Mouse (Mus musculus): Measurements from ENCODE around the gene Xpo5.

Xpo5 gene

GRCm38 (mm10) chr17:46202421-46203071, at the start of gene Xpo5, which contains the start of gene Polh:
Gene Xpo5 (plus strand): TSS chr17:46202782.
Gene Polh (minus strand): TSS chr17:46202645.
- peak; percentile 94 for DNase-seq

GRCm38 (mm10) chr17:46152847-46153782, 49.5 kb upstream of the Xpo5 start, which contains the start of gene Mad2l1bp:
Gene Mad2l1bp (minus strand): TSS chr17:46153553.
- DNase-seq: peak; percentile 87

GRCm38 (mm10) chr17:46154336-46154735, 48.2 kb upstream of the Xpo5 start:
- DNase-seq: no peak

DNA sequence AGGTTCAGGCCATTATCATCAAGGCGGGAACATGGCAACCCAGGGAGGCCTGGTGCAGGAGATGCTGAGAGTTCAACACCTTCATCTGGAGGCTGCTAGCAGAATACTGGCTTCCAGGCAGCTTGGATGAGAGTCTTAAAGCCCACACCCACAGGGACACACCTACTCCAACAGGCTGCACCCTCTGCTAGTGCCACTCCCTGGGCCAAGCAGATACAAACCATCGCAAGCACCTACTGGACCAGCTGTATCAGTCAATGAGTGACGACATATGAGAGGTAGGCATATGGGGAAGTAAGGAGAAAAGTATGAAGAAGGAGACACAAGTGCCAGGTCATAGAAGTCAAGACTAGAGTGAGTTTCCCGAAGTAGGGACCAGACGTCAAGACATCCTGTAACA, 45.9 kb upstream of the Xpo5 start:
- no peak for DNase-seq

GRCm38 (mm10) chr17:46157131-46157530, 45.5 kb upstream of the Xpo5 start:
- DNase-seq: no peak

DNA sequence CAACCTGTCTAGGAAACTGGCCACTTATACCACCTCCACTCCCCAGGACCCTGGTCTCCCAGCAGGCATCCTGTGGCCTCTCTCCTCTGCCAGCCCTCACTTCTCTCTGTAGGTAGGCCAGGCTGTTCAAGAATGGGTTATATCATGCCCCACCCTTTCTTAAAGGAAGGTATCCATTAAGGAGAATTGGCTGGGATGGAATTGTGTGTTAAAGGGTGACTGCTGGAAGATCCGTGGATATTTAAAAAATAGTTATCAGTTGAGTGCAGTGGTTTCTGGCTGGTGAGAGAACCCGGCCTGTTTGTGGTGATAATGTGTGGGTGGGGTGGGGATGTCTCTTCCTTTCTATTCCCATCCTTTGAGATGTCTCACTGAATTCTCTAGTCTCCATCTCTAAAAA, 43.3 kb upstream of the Xpo5 start:
- DNase-seq: peak; percentile 45

DNA sequence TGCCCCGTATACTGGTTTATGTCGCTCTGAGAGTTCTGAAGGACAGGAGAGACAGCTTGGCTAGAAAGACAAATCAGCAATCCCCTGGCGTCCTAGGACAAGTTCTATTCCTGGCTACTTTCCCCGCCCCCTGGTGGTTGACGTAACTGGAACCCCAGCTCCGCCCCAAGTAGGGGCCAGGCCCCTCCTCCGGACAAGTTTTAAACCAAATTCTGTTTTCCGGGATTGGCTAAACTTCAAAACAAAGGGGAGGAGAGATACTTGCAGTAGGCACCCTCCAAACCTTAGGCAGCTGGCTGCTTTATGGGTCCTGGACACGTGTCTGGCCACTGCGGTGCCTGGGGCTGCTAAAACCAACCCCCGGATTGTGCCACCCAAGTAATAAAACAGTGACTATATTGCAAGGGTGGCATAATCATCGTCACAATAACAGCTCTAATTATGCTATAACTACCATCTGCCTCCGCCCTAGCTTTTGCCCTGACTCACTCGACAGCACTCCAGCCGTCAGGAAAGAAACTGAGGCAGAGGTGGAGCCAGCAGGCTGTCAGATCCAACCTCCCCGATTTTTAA, 42.4 kb upstream of the Xpo5 start:
- peak; percentile 85 for DNase-seq

DNA sequence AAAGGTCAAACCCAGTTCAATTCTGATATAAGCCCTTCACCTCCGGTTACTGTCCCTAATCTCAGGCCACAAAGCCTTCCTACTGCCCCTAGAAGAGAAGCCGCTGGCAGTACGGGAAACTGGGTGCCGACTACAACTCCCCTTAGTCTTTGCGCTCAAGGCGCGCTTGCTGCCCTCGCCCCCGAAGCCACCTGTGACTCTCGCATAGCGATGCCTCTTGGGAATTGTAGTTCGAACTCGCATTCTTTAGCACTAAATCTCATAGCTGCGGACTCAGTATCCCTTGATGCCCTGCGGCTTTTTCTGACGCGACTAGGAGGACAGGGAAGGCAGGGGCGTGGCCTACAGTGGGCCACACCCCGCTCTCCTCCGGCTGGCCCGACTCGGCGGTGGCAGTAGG, 41.9 kb upstream of the Xpo5 start, which contains the start of gene Gtpbp2:
Gene Gtpbp2 (plus strand): TSS at position 347 of the 400 bp plus-strand sequence.
- DNase-seq: peak; percentile 99

DNA sequence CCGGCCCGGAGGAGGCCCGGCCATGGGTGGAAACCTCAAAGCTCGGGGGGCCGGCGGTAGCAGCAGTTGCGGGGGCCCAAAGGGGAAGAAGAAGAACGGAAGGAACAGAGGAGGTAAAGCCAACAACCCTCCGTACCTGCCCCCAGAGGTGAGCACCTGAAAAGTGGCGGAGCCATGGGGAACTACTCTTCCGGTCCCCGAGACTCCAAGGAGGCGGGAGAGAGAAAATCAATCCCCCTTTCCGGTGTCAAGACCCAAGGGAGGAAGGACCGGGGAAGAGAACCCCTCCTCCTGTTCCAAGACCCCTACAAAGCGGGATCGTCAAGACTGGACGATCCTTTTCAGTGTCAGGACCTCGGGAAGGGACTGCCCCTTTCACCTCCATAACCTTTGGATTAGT, 41.4 kb upstream of the Xpo5 start:
- DNase-seq: no peak

GRCm38 (mm10) chr17:46161710-46162109, 40.9 kb upstream of the Xpo5 start:
- peak; percentile 30 for DNase-seq

DNA sequence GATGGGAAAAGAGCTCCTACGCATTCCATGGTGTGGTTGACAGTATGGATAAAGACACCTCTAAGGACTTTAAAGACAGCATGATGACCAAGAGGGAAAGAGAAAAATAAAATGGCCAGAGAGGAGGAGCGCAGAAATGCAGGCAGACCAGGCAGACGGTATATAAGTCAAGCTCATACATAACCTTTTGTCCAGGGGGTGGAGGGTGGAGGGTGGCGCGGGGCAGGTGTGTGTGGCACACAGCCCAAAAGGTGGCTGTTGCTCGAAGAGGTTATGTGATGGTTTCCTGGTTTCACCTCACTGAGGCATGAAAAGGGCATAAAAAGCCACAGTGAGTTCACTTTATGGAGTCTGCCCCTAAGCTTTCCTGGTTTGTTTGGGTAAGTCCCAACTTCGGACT, 40.0 kb upstream of the Xpo5 start:
- peak; percentile 54 for DNase-seq

- DNase-seq: peak; percentile 55
Observed at GRCm38 (mm10) chr17:46162951-46163421, 39.6 kb upstream of the Xpo5 start.

DNA sequence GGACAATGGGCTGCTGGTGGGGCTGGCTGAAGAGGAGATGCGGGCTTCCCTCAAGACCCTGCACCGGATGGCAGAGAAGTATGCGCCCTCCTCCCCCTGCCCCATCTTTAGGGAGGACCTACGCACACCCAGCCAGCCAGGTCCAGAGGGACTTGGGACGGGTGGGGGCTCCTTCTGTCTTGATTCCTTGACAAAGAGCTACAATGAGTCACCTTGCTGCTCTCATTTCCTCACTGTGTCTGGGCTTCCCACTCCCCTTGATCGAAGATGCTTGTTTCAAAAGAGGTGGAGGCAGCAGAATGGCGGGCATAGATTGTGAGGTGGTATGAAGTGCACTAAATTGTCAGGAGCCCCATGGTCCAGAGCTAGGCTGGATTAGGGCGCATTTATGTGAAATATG, 38.3 kb upstream of the Xpo5 start:
- peak; percentile 29 for DNase-seq

GRCm38 (mm10) chr17:46164791-46165190, 37.8 kb upstream of the Xpo5 start:
- peak; percentile 25 for DNase-seq

DNA sequence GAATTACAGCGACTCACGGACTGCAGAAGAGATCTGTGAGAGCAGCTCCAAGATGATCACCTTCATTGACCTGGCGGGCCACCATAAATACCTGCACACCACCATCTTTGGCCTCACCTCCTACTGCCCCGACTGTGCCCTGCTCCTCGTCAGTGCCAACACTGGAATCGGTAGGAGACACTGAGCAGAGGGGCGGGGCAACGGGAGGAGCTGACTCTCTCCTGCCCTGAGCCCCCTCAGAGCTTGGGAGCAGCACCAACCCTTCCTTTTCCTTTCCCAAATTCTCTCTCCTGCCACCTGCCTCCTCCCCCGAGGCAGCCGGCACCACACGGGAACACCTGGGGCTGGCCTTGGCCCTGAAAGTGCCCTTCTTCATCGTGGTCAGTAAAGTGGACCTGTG, 37.1 kb upstream of the Xpo5 start:
- peak; percentile 30 for DNase-seq

GRCm38 (mm10) chr17:46166270-46166669, 36.3 kb upstream of the Xpo5 start:
- DNase-seq: no peak

DNA sequence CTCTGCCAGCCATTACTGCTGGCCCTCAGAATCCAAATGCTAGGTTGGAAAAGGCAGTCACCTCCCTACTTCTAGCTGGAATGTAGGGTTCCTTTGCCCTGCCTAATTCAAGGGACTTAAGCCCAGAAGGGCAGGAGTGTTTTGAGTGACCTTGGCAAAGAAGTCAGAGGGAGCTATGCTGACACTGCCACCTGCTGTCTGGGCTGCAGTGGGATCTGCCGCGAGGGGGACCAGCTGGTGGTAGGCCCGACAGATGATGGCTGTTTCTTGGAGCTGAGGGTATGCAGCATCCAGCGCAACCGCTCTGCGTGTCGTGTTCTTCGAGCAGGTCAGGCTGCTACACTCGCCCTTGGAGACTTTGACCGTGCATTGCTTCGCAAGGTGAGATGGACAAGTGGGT, 35.6 kb upstream of the Xpo5 start:
- no peak for DNase-seq

GRCm38 (mm10) chr17:46168318-46168717, 34.3 kb upstream of the Xpo5 start:
- peak; percentile 27 for DNase-seq

DNA sequence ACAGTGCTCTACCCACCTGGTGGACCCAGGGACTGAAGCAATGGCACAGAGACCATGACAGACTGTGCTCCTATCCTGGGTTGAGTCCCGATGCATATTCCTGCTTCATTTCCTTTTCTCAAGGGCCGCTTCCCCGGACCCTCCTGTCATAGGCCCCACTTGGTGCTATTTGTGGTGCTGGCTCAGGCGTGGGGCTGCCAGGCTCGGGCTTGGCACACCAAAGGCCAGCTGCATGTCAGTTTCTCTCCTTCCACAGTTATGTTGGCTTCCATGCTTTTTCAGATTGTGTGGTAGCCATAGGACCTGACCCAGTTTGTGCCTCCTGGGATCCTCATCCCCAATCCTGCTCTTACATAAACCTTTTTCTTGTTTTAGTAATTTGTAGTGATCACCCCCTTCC, 33.8 kb upstream of the Xpo5 start:
- DNase-seq: no peak

GRCm38 (mm10) chr17:46170538-46170937, 32.0 kb upstream of the Xpo5 start:
- no peak for DNase-seq

DNA sequence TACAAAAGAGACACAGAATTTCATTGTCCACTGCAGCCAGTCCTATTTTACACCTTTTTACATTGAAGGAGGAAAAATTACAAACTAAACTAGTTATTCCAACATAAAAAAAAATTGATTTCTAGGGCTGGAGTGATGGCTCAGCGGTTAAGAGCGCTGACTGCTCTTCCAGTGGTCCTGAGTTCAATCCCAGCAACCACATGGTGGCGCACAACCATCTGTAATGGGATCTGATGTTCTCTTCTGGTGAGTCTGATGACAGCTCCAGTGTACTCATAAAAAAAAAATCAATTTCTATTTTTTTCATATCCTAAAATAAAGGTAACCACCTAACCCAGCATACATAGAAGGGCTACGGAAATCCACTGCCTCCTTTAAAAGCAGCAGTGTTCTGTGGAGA, 20.3 kb upstream of the Xpo5 start:
- no peak for DNase-seq

DNA sequence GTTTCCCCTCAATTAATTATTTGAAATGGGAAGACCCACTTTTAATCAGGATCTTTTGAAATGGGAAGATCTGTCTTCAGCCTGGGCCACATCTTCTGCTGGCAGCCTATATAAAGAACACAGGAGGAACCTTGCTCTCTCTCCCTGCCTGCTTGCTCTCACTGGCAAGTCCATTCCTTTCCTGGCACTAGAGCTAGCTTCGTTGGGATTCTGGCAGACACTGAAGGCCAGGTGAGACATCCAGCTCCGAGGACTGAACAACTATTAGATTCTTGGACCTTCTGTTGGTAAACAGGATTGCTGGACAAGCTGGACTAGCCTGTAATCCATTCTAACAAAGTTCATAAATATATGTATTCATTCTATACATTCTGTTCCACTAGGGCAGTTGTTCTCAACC, 13.8 kb upstream of the Xpo5 start:
- DNase-seq: no peak

DNA sequence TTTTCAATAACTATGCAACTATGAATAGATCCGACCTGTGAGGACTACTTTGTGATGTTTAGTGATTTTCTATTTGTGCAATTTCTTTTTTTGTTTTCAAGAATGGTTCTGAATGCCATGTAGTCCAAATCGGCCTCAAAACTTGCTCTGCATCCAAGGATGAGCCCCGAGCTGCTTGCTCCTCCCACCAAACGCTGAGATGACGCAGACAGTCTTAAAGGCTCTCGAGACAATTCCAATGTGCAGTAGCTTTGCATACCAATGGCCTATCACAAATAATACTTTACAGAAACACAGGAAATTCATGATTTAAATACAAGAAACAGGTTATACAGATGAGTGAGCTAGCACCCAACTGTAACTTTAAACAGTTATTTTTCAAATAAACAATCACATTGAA, 1.4 kb upstream of the Xpo5 start:
- no peak for DNase-seq

GRCm38 (mm10) chr17:46203078-46203477, 496 bp downstream of the Xpo5 start:
- no peak for DNase-seq

All from cerebellum, adult 11-12 months (tissue).